Mouse (Mus musculus): ENCODE measurements around the gene R3hcc1l. TPM values are rescaled to one million over a fixed set of nuclear protein-coding genes. Genes with fewer than 3 reads are reported as not detected.

R3hcc1l gene
- total RNA-seq, 2 experiments from 2014 or later: 9.6 to 9.8 TPM

- intact Hi-C loops (cut with DNase I; ENCODE audit: low total_unique reads): no loop called here
- DNase-seq: peak; percentile 65
Observed at GRCm38 (mm10) chr19:42638604-42639481, 120.3 kb downstream of the R3hcc1l start.

- intact Hi-C loops (cut with DNase I; ENCODE audit: low total_unique reads): no loop called here
- no peak for DNase-seq
Observed at GRCm38 (mm10) chr19:42639544-42639943, 121.0 kb downstream of the R3hcc1l start.

GRCm38 (mm10) chr19:42640211-42640610, 121.7 kb downstream of the R3hcc1l start:
- DNase-seq: no peak
- intact Hi-C loops (cut with DNase I; ENCODE audit: low total_unique reads): no loop called here

Other genes starting within 250 kb of the R3hcc1l start
- under 1 TPM; 0.45 to 0.58 TPM for gene Crtac1, start 87.0 kb upstream of the R3hcc1l start, total RNA-seq (2021)
- 1 to 10 TPM; 2.5 to 3.1 TPM for gene Loxl4, start 94.1 kb downstream of the R3hcc1l start, total RNA-seq (2021)
- gene Pyroxd2, start 234.0 kb downstream of the R3hcc1l start, total RNA-seq (2021): 1 to 10 TPM; 1.7 to 2.0 TPM